ENCODE assay signal across 14 mouse cellular contexts in genomic region chr16:45870651-45871050, GRCm38 (mm10).
DNase-seq lines count a peak whose midpoint lies in the region; ATAC-seq and TF ChIP-seq lines count a peak whose summit lies in the region.
"Had no signal": no experiment of that assay in that cellular context is flagged by ENCODE, and none has a peak within 500 bp of the region (broad histone marks: within the 10 kb centered on the region; RNA-seq: fewer than 3 reads in every experiment).

No protein-coding gene starts in this region.

- DNase-seq in kidney, postnatal 0 days (ENCODE audit: low spot score), result peak; percentile 49
- no peak for DNase-seq in kidney, adult 2 months
- peak; percentile 25 for DNase-seq in lung, postnatal 0 days (ENCODE audit: low spot score)
- peak; percentile 57 for DNase-seq in lung, postnatal 10 days
- DNase-seq in stomach, postnatal 0 days (ENCODE audit: low spot score), result no peak
- DNase-seq: cerebellum, adult 18-20 months; cerebellum, adult 9-11 months; cerebellum, postnatal 36 days; forebrain, postnatal 0 days had no signal

- H3K4me1 ChIP-seq in kidney, postnatal 0 days (replicated peaks; ENCODE audit: insufficient read depth, low read length), result peaks cover 5% of the 10 kb centered on the region; the same call in 1 of the 2 replicates
- H3K4me1 ChIP-seq in kidney, adult 2 months (ENCODE audit: control insufficient read depth, insufficient read depth, low read length), result no peaks in the 10 kb centered on the region
- H3K4me1 ChIP-seq in lung, postnatal 0 days (ENCODE audit: insufficient read depth, low read depth, low read length), result peaks cover 11% of the 10 kb centered on the region; the same call in 1 of the 2 replicates
- peaks cover 3% of the 10 kb centered on the region; the same call in 1 of the 2 replicates for H3K4me1 ChIP-seq in stomach, postnatal 0 days (replicated peaks; ENCODE audit: control insufficient read depth, insufficient read depth)
- H3K4me1 ChIP-seq: forebrain, embryonic 13.5 days; hindbrain, embryonic 15.5 days had no signal

- no peak overlapping the region for H3K27ac ChIP-seq in kidney, postnatal 0 days
- no peak overlapping the region; the same call in 1 of the 2 replicates for H3K27ac ChIP-seq in kidney, adult 2 months (ENCODE audit: insufficient read depth, low read depth, low read length)
- peak overlapping the region; percentile 89 for H3K27ac ChIP-seq in lung, postnatal 0 days (ENCODE audit: low read length)
- H3K27ac ChIP-seq in stomach, postnatal 0 days (replicated peaks), result 0 out of 2 replicates have a peak overlapping the region, but pooled peaks have one; percentile 30
- H3K27ac ChIP-seq: embryonic facial prominence, embryonic 13.5 days; forebrain, embryonic 13.5 days; hindbrain, embryonic 15.5 days had no signal

- H3K4me3 ChIP-seq in kidney, postnatal 0 days (replicated peaks; ENCODE audit: low read depth, low read length), result no peak overlapping the region
- H3K4me3 ChIP-seq in kidney, adult 2 months (ENCODE audit: insufficient read depth, low read depth, low read length), result no peak overlapping the region
- no peak overlapping the region for H3K4me3 ChIP-seq in lung, postnatal 0 days (ENCODE audit: low read depth, low read length)
- H3K4me3 ChIP-seq in stomach, postnatal 0 days (ENCODE audit: low read depth, low read length), result no peak overlapping the region
- H3K4me3 ChIP-seq: embryonic facial prominence, embryonic 13.5 days; forebrain, embryonic 13.5 days; heart, embryonic 10.5 days; hindbrain, embryonic 15.5 days had no signal

- ATAC-seq in kidney, postnatal 0 days (replicated peaks; ENCODE audit: low FRiP score, low read depth), result no peak
- ATAC-seq in lung, postnatal 0 days, result no peak
- ATAC-seq in stomach, postnatal 0 days (ENCODE audit: low FRiP score, low TSS enrichment), result no peak
- ATAC-seq in granulocyte monocyte progenitor cell, adult 5-6 weeks (replicated peaks; ENCODE audit: poor library complexity, severe bottlenecking), result no peak
- ATAC-seq: forebrain, embryonic 13.5 days; forebrain, postnatal 0 days had no signal

- TF ChIP-seq CTCF in kidney, postnatal 0 days (IDR thresholded peaks at IDR 0.05; ENCODE audit: low read depth), result no peak
- TF ChIP-seq CTCF in kidney, adult 2 months (conservative IDR thresholded peaks at IDR 0.05; ENCODE audit: insufficient read depth, insufficient read length, low read depth, low read length), result no peak
- TF ChIP-seq CTCF in lung, postnatal 0 days (IDR thresholded peaks at IDR 0.05), result no peak
- no peak for TF ChIP-seq CTCF in stomach, postnatal 0 days (IDR thresholded peaks at IDR 0.05; ENCODE audit: low read depth)

- TF ChIP-seq EP300 in lung, postnatal 0 days (IDR thresholded peaks at IDR 0.05), result peak; percentile 51; the same call in 1 of the 2 replicates
- no peak for TF ChIP-seq EP300 in stomach, postnatal 0 days (optimal IDR thresholded peaks at IDR 0.05)

- WGBS in kidney, postnatal 0 days, result 41% methylated on average over 2 of the region's 2 CpGs
- 54% methylated on average over 2 of the region's 2 CpGs for WGBS in kidney, adult 2 months
- 30% methylated on average over 2 of the region's 2 CpGs for WGBS in lung, postnatal 0 days
- WGBS in stomach, postnatal 0 days, result 25% methylated on average over 2 of the region's 2 CpGs

- no peak overlapping the region for H3K4me2 ChIP-seq in kidney, postnatal 0 days (ENCODE audit: low read length)
- no peak overlapping the region for H3K4me2 ChIP-seq in lung, postnatal 0 days (replicated peaks; ENCODE audit: low read depth, low read length)
- no peak overlapping the region for H3K4me2 ChIP-seq in stomach, postnatal 0 days (replicated peaks; ENCODE audit: low read depth)
- H3K4me2 ChIP-seq: embryonic facial prominence, embryonic 13.5 days; forebrain, embryonic 13.5 days; hindbrain, embryonic 15.5 days had no signal

- H3K9me3 ChIP-seq in kidney, postnatal 0 days (replicated peaks; ENCODE audit: low read length), result no peaks in the 10 kb centered on the region
- H3K9me3 ChIP-seq in lung, postnatal 0 days (ENCODE audit: low read length), result no peaks in the 10 kb centered on the region
- no peaks in the 10 kb centered on the region for H3K9me3 ChIP-seq in stomach, postnatal 0 days (ENCODE audit: control insufficient read depth, low read length)
- H3K9me3 ChIP-seq: embryonic facial prominence, embryonic 13.5 days; forebrain, embryonic 13.5 days; heart, embryonic 10.5 days; hindbrain, embryonic 15.5 days had no signal

- H3K9ac ChIP-seq in kidney, postnatal 0 days (ENCODE audit: low read depth, low read length), result no peak overlapping the region
- H3K9ac ChIP-seq in lung, postnatal 0 days (replicated peaks; ENCODE audit: low read depth), result no peak overlapping the region
- no peak overlapping the region for H3K9ac ChIP-seq in stomach, postnatal 0 days (ENCODE audit: low read length)
- H3K9ac ChIP-seq: embryonic facial prominence, embryonic 13.5 days; forebrain, embryonic 13.5 days; forebrain, postnatal 0 days; hindbrain, embryonic 15.5 days had no signal

- no peaks in the 10 kb centered on the region for H3K36me3 ChIP-seq in kidney, postnatal 0 days (ENCODE audit: insufficient read depth, low read length)
- no peaks in the 10 kb centered on the region for H3K36me3 ChIP-seq in kidney, adult 2 months (ENCODE audit: control insufficient read depth, insufficient read depth, low read length)
- no peaks in the 10 kb centered on the region for H3K36me3 ChIP-seq in lung, postnatal 0 days (ENCODE audit: insufficient read depth, low read length)
- H3K36me3 ChIP-seq in stomach, postnatal 0 days (ENCODE audit: control insufficient read depth, insufficient read depth, low read length), result no peaks in the 10 kb centered on the region
- H3K36me3 ChIP-seq: embryonic facial prominence, embryonic 13.5 days; heart, embryonic 10.5 days; hindbrain, embryonic 15.5 days had no signal

- no peak for TF ChIP-seq POLR2A in kidney, adult 2 months (IDR thresholded peaks at IDR 0.05; ENCODE audit: low read depth, low read length)

- no peaks in the 10 kb centered on the region for H3K27me3 ChIP-seq in kidney, postnatal 0 days (ENCODE audit: insufficient read depth, low read length)
- no peaks in the 10 kb centered on the region for H3K27me3 ChIP-seq in kidney, adult 2 months (replicated peaks; ENCODE audit: control insufficient read depth, insufficient read depth, low read length)
- no peaks in the 10 kb centered on the region for H3K27me3 ChIP-seq in lung, postnatal 0 days (replicated peaks; ENCODE audit: insufficient read depth, low read length)
- no peaks in the 10 kb centered on the region for H3K27me3 ChIP-seq in stomach, postnatal 0 days (ENCODE audit: control insufficient read depth, insufficient read depth, low read length)
- H3K27me3 ChIP-seq: embryonic facial prominence, embryonic 13.5 days; forebrain, embryonic 13.5 days; hindbrain, embryonic 15.5 days had no signal

Comparison
In these comparisons a context has a peak if more than half of its experiments do, and no peak if none do; other contexts are left out.
1. DNase-seq: peak in kidney, postnatal 0 days (single experiment), lung, postnatal 0 days (single experiment) and lung, postnatal 10 days (single experiment); none in kidney, adult 2 months (single experiment) and stomach, postnatal 0 days (single experiment).
2. H3K27ac ChIP-seq: peak in lung, postnatal 0 days (single experiment) and stomach, postnatal 0 days (single experiment); none in kidney, postnatal 0 days (single experiment) and kidney, adult 2 months (single experiment).